Mouse (Mus musculus) liver, adult 2 months (tissue): ENCODE measurements around the gene H2afj.
"Not testable (repeated sequence)": the region's sequence is repeated elsewhere in the genome, so short reads cannot be mapped to it uniquely, and the experiment has no call there.

Source experiments
- CTCF ChIP-seq: fragments of 200-500 bp; IDR thresholded peaks from 2 replicates; pipeline ENCODE4 v1.5.1; 2011; ENCODE audit warnings: low read depth, low read length, control low read depth
- POLR2A ChIP-seq: fragments of 200-500 bp; IDR thresholded peaks from 2 replicates; pipeline ENCODE4 v1.6.1; 2011; ENCODE audit warnings: low read length, control low read depth; ENCODE audit not compliant: insufficient read depth; ENCODE audit errors: extremely low read depth

- TF ChIP-seq POLR2A, CTCF: not testable (repeated sequence)
Observed at GRCm38 (mm10) chr6:136797874-136798693, 10.0 kb upstream of the H2afj start.
